Mouse (Mus musculus): ENCODE data around the gene Pdia3.
"Not testable (repeated sequence)": the region's sequence is repeated elsewhere in the genome, so short reads cannot be mapped to it uniquely, and the experiment has no call there.

Gene Pdia3

GRCm38 (mm10) chr2:121413387-121414042 lies at the start of gene Pdia3, which contains the start of gene Catsper2:
Pdia3 (plus strand) TSS chr2:121413775.
Catsper2 (minus strand) TSS chr2:121413792.
- peak; percentile 93 for DNase-seq (ENCODE audit: low read depth, low spot score)

- no peak for DNase-seq (ENCODE audit: low read depth, low spot score)
Observed at GRCm38 (mm10) chr2:121368831-121369230, 44.7 kb upstream of the Pdia3 start.

- no peak for DNase-seq (ENCODE audit: low read depth, low spot score)
Observed at GRCm38 (mm10) chr2:121370921-121371320, 42.7 kb upstream of the Pdia3 start.

GRCm38 (mm10) chr2:121372266-121372665 lies 41.3 kb upstream of the Pdia3 start:
- DNase-seq (ENCODE audit: low read depth, low spot score), result no peak

- no peak for DNase-seq (ENCODE audit: low read depth, low spot score)
Observed at GRCm38 (mm10) chr2:121374766-121375165, 38.8 kb upstream of the Pdia3 start.

GRCm38 (mm10) chr2:121386961-121387575 lies 26.5 kb upstream of the Pdia3 start, which contains the start of gene Strc:
Strc (minus strand) TSS chr2:121387168.
- DNase-seq (ENCODE audit: low read depth, low spot score), result not testable (repeated sequence)

- peak; percentile 73 for DNase-seq (ENCODE audit: low read depth, low spot score)
Observed at GRCm38 (mm10) chr2:121396624-121397023, 17.0 kb upstream of the Pdia3 start.

GRCm38 (mm10) chr2:121403296-121403695 lies 10.3 kb upstream of the Pdia3 start:
- DNase-seq (ENCODE audit: low read depth, low spot score), result no peak

GRCm38 (mm10) chr2:121408160-121408559 lies 5.4 kb upstream of the Pdia3 start:
- peak; percentile 51 for DNase-seq (ENCODE audit: low read depth, low spot score)

GRCm38 (mm10) chr2:121412843-121413386 lies 660 bp upstream of the Pdia3 start:
- DNase-seq (ENCODE audit: low read depth, low spot score), result no peak

GRCm38 (mm10) chr2:121414139-121414685 lies 637 bp downstream of the Pdia3 start:
- peak; percentile 35 for DNase-seq (ENCODE audit: low read depth, low spot score)

- DNase-seq (ENCODE audit: low read depth, low spot score), result no peak
Observed at GRCm38 (mm10) chr2:121415103-121415502, 1.5 kb downstream of the Pdia3 start.

- no peak for DNase-seq (ENCODE audit: low read depth, low spot score)
Observed at GRCm38 (mm10) chr2:121415591-121415990, 2.0 kb downstream of the Pdia3 start.

GRCm38 (mm10) chr2:121416356-121416755 lies 2.8 kb downstream of the Pdia3 start:
- no peak for DNase-seq (ENCODE audit: low read depth, low spot score)

- no peak for DNase-seq (ENCODE audit: low read depth, low spot score)
Observed at GRCm38 (mm10) chr2:121418476-121418875, 4.9 kb downstream of the Pdia3 start.

- DNase-seq (ENCODE audit: low read depth, low spot score), result no peak
Observed at GRCm38 (mm10) chr2:121423166-121423565, 9.6 kb downstream of the Pdia3 start.

- DNase-seq (ENCODE audit: low read depth, low spot score), result no peak
Observed at GRCm38 (mm10) chr2:121425890-121426289, 12.3 kb downstream of the Pdia3 start.

- DNase-seq (ENCODE audit: low read depth, low spot score), result no peak
Observed at GRCm38 (mm10) chr2:121434854-121435253, 21.3 kb downstream of the Pdia3 start.

GRCm38 (mm10) chr2:121439746-121440145 lies 26.2 kb downstream of the Pdia3 start:
- no peak for DNase-seq (ENCODE audit: low read depth, low spot score)

- DNase-seq (ENCODE audit: low read depth, low spot score), result no peak
Observed at GRCm38 (mm10) chr2:121440834-121441605, 27.4 kb downstream of the Pdia3 start.

- no peak for DNase-seq (ENCODE audit: low read depth, low spot score)
Observed at GRCm38 (mm10) chr2:121441800-121442199, 28.2 kb downstream of the Pdia3 start.
